Mouse (Mus musculus): ENCODE measurements around the gene Gm8237.
"Not testable (repeated sequence)": the region's sequence is repeated elsewhere in the genome, so short reads cannot be mapped to it uniquely, and the experiment has no call there.

Gene Gm8237

DNA sequence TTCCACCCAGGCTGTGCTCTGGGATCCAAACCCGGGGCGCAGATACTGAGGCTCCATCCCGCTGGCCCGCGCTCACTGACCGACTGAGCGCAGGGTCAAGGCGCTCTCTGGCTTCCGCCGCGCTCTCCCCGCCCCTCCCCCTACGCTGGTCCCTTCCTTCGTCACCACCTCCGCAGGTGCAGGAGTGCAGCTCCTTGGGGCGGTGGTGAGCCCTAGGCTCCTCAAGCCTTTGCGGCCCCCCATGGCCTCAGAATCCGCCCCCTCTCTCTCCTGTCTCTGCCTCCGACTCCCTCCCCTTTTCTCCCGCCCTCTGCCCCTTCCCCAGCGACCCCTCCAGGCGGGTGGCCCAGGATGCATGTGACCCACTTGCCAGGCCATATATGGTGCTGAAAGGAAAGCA is at the start of gene Gm8237:
TSS of gene Gm8237 (minus strand) at position 142 of the 400 bp plus-strand sequence.
- DNase-seq (ENCODE audit: low read depth, low spot score): not testable (repeated sequence)

DNA sequence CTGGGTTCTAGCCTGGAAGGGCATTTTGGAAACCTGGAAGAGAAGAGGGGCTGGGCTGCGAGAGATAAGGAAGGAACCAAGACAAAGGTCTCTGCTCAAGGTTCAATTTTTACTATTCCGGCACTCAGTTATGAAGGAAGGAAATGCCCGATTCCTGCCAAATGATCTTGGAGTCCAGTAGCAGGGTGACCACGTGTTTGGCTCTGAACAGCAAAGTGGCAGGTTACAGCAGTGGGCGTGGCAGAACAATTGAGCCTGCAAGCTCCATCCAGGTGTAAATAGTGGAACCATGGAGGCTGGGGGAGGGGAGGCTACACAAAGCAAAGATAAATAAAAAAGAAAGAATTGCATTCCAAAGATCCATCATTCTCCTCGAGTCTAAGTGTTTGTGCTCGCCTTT is 43.1 kb upstream of the Gm8237 start:
- peak; percentile 36 for DNase-seq (ENCODE audit: low read depth, low spot score)

DNA sequence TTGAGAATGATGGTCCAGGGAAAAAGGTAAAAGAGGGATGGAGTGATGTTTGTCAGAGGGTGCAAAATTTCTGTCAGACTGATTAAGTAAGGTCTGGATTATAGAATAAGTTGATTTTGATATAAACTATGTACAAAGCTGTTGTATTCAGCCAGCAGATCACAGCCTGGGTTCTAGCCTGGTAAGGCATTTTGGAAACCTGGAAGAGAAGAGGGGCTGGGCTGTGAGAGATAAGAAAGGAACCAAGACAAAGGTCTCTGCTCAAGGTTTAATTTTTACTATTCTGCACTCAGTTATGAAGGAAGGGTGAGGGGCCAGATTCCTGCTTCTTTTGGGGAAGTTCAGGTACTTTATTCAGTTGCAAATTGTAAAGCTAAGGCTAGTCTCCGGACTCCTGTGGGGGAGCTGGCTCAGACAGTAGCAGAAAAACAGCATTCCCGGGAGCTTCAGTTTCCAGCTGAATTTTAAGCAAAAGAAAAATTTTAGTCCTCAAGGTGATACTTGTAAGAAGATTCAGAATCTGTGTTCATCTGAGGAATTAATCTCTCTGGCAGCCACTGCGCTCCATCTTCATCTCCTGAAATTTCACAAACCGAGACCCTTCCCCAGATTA is 38.3 kb upstream of the Gm8237 start:
- not testable (repeated sequence) for DNase-seq (ENCODE audit: low read depth, low spot score)

DNA sequence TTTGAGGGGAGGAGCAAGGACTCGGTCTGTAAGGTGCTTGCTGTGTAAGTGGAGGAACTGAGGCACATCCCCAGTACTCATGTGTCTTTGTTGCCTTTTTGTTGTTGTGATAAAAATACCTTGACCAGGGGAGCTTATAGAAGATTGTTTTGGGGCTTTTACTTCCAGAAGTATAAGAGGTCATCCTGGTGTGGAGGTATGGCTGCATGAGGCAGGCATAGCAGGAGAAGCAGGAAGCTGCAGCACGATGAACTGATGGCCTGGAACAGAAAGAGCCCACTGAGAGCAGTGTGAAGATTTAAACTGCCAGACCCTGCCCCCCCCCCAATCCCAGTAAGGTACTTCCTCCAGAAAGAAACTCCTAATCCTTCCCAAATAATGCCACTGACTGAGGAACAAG is 33.5 kb upstream of the Gm8237 start:
- not testable (repeated sequence) for DNase-seq (ENCODE audit: low read depth, low spot score)

DNA sequence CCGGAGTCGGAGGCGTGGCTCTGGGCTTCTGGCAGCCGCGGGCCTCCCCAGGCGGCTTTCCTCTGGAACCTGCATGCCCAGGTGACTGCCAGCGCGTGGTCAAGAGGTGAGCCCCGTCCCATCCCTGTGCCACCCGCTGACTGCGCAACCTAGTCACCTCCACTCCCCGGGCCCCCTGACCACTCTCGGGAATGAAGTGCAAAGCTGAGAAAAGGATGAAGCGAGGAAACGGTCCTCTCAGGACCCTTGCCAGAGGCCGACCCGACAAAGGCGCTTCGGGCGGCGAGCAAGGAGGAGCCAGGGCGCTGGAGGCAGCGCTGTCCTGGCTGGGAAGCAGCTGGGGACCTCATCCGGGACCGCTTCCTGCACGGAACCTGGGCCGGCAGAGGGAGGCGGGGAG is 391 bp downstream of the Gm8237 start:
- not testable (repeated sequence) for DNase-seq (ENCODE audit: low read depth, low spot score)

DNA sequence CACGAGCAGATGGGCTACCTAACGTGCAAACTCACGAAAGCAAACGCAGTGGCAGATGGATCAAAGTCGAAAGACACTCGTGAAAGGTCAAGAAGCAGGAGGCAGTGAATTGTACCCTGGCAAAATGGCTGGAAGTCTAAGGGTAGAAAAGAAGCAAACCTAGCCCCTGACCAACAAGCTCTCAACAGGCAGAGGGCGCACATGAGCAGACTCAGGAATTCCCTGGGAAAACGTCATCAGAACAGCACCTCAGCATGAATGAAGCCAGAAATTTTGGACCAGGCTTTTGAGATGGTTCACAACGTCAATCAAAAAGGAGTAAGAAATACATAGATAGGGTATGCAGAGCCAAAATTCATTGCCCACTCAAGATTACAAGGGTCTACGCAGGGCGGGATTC is 1.0 kb downstream of the Gm8237 start:
- peak; percentile 55 for DNase-seq (ENCODE audit: low read depth, low spot score)

DNA sequence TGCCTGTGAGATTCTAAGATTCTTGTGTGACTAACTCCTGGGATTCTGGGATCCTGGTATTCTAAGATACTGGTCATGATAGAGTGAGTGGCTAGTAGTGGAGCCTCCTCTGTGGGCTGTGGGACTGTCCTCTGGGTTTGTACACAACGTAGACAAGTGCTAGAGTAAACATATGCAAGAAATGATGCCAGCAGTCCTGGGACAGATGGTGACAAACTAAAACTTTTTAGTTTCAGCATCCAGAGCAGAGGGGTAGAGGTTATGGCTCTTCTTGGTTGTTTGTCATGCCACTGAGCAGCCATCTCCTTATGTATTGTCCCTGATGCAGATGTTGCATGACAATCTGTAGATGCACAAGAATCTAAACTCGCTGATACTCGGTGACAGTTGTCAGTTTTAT is 24.3 kb downstream of the Gm8237 start:
- not testable (repeated sequence) for DNase-seq (ENCODE audit: low read depth, low spot score)

DNA sequence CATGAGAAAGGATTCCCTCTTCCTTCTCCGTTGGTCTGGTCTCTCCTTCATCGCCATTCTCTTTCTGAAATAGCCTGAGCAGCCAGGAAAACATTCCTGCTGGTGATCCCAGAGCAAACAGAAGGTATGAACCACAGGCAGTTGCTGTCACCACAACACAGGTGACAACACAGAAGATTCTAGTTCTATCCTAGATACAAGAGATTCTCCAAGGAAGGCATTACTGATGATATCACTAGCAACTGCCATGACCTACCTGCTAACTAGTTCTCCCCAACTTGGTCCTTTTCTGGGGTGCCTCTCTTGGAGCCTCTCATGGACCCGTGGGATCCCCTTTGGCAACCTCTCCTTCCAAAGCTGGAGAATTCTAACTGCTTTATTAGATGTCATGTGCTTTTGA is 50.0 kb downstream of the Gm8237 start, which contains the start of gene Gm3424:
TSS of gene Gm3424 (minus strand) at position 101 of the 400 bp plus-strand sequence.
- DNase-seq (ENCODE audit: low read depth, low spot score): not testable (repeated sequence)

DNA sequence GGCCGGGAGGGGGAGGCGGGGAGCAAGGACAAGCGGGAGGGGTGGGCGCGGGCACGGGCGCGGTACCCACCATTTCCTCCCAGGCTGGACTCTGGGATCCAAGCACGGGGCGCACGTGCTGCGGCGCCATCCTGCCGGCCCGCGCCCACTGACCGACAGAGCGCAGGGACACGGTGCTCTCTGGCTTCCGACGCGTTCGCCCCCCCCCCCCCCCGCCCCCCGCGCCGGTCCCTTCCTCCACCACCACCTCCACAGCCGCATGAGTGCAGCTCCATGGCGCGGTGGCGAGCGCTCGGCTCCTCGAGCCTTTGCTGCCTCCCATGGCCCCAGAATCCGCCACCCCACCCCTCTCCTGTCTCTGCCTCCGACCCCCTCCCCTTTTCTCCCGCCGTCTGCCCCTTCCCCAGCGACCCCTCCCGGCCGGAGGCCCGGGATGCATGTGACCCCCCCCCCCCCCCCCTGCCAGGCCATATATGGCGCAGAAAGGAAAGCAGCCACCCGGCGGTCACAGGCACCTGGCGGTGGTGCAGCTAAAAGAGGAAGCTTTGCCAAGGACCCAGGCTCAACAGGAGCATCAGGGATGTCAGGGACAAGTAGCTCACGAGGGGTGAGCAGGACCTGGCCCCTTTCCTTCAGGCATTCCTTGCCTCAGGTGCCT is 67.4 kb downstream of the Gm8237 start:
- DNase-seq (ENCODE audit: low read depth, low spot score): not testable (repeated sequence)

All from ZHBTc4 (cell line).